Mouse (Mus musculus) heart, embryonic 11.5 days (tissue): Measurements from ENCODE around the gene Acvr2b. TPM values are rescaled to one million over a fixed set of nuclear protein-coding genes. Genes with fewer than 3 reads are reported as not detected.

Source experiments
- ATAC-seq: fragments of 200-750 bp; cut with Nextera tagmentation; replicated peaks from 2 replicates; pipeline ENCODE4 v1.8.0; 2017; ENCODE audit warnings: moderate library complexity; ENCODE audit not compliant: insufficient number of reproducible peaks, low FRiP score, low TSS enrichment
- H3K27ac ChIP-seq: fragments of 300-500 bp; sonication (generic); 2 replicates; pipeline ENCODE4 v1.5.1; 2014; ENCODE audit warnings: mild to moderate bottlenecking, low read depth, low read length
- H3K27me3 ChIP-seq: fragments of 300-500 bp; sonication (generic); 2 replicates; pipeline ENCODE4 v1.6.1; 2014; ENCODE audit warnings: mild to moderate bottlenecking, low read length, mixed read lengths; ENCODE audit not compliant: control insufficient read depth, insufficient read depth
- H3K36me3 ChIP-seq: fragments of 300-500 bp; sonication (generic); 2 replicates; pipeline ENCODE4 v1.6.1; 2014; ENCODE audit warnings: mild to moderate bottlenecking, low read length, moderate library complexity, mixed read lengths; ENCODE audit not compliant: control insufficient read depth, insufficient read depth
- H3K4me1 ChIP-seq: fragments of 300-500 bp; sonication (generic); 2 replicates; pipeline ENCODE4 v1.6.1; 2014; ENCODE audit warnings: low read length; ENCODE audit not compliant: control insufficient read depth, insufficient read depth
- H3K4me2 ChIP-seq: fragments of 300-500 bp; sonication (generic); 2 replicates; pipeline ENCODE4 v1.6.1; 2014; ENCODE audit warnings: mild to moderate bottlenecking, moderate library complexity
- H3K4me3 ChIP-seq: fragments of 300-500 bp; sonication (generic); 2 replicates; pipeline ENCODE4 v1.5.1; 2014; ENCODE audit warnings: low read depth, low read length
- H3K9ac ChIP-seq: fragments of 300-500 bp; sonication (generic); 2 replicates; pipeline ENCODE4 v1.6.1; 2014; ENCODE audit warnings: mild to moderate bottlenecking, low read depth, low read length, moderate library complexity
- H3K9me3 ChIP-seq: fragments of 300-500 bp; sonication (generic); replicated peaks from 2 replicates; pipeline ENCODE4 v1.6.1; 2016; ENCODE audit warnings: low read length; ENCODE audit not compliant: control insufficient read depth
- WGBS: fragments of 180-500 bp; shearing (Covaris S2); extraction: QIAGEN DNeasy Blood & Tissue Kit; methylation state at CpG from one replicate; pipeline ENCODE4 v1.1.7; 2014; ENCODE audit not compliant: insufficient replicate concordance; 5-methylcytosine and 5-hydroxymethylcytosine counted together
- polyA plus RNA-seq: library from polyadenylated mRNA; unstranded; fragments of >200 nt; fragmentation: Nextera tagmentation; extraction: Ambion mirVana; gene quantifications from 2 replicates; pipeline ENCODE4 v1.2.1, GENCODE M21; 2014

Acvr2b gene
- polyA plus RNA-seq, 1 experiment from 2014 or later: 29.1 TPM

DNA sequence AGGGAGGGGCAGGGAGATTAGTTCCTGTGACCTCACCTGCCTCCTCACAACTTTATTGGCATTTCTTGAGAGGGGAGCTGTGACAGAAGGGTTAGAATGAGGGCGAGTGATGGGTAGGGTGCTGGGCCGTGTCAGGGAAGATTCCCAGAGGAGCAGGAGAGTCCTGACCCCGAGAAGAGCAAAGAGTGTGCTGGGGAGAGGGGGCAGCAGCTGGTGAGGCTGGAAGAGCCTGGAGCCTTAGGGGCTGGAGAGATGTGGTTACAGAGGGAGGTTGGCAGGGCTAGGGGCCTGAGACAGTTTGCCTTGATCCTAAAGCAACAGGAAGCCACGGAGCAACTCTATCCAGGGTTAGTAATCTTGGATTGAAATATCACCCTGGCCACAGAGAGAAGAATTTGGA, 79.7 kb downstream of the Acvr2b start:
- peaks cover 8% of the 10 kb centered on the region; the same call in 1 of the 2 replicates for H3K27me3 ChIP-seq
- no peak overlapping the region for H3K27ac ChIP-seq
- no peak for ATAC-seq
- 73% methylated on average over 4 of the region's 4 CpGs for WGBS
- H3K4me3 ChIP-seq: no peak overlapping the region
- H3K4me1 ChIP-seq: peaks cover 15% of the 10 kb centered on the region; the same call in 1 of the 2 replicates
- 0 out of 2 replicates have a peak, but pooled peaks cover 3% of the 10 kb centered on the region for H3K36me3 ChIP-seq
- no peaks in the 10 kb centered on the region for H3K9me3 ChIP-seq
- H3K4me2 ChIP-seq: no peak overlapping the region
- no peak overlapping the region for H3K9ac ChIP-seq

DNA sequence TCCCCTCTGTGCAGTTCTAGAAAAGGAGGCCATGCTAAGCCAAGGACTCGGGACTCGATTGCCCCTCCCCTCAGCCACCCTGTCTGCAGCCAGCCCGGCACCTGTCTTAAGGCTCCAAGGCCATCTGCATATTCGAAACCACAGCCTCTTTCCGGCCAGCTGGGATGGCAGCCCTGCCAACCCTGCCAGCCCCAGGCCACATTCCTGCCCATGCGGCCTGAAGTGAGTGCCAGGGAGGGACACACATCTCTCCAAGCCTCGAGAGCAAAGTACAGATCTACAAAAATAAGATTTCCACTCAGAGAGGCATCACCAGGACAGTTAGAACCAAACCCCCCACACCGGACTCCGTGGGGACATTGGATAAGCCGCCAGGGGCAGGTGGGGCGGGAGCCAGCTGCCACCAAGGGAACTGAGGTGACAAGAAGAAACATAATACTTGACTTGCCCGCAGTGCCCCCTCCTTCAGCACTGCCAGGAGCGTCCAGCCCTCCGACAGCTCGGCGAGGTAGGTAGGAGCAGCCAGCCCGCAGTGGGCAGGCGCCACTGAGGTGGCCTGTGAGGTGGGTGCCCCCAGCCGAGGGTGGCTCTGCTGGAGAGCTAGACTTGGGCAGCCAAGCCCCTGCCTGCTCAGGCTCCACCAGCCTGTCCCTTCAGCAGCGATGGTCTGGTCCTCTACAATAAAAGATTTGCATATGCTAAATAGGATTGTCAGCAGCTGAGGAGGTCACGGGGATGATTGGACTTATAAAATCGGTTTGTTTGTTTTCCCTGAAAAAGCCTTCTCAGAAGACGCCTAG, 81.8 kb downstream of the Acvr2b start:
- Histone ChIP-seq H3K9ac (no peak overlapping the region), H3K4me3 (no peak overlapping the region), H3K9me3 (no peaks in the 10 kb centered on the region), H3K4me1 (peaks cover 9% of the 10 kb centered on the region; the same call in 1 of the 2 replicates), H3K27ac (no peak overlapping the region), H3K36me3 (peaks cover 3% of the 10 kb centered on the region; the same call in 1 of the 2 replicates), H3K4me2 (no peak overlapping the region), H3K27me3 (peaks cover 6% of the 10 kb centered on the region; the same call in 1 of the 2 replicates)
- ATAC-seq: no peak
- 56% methylated on average over 23 of the region's 23 CpGs for WGBS

DNA sequence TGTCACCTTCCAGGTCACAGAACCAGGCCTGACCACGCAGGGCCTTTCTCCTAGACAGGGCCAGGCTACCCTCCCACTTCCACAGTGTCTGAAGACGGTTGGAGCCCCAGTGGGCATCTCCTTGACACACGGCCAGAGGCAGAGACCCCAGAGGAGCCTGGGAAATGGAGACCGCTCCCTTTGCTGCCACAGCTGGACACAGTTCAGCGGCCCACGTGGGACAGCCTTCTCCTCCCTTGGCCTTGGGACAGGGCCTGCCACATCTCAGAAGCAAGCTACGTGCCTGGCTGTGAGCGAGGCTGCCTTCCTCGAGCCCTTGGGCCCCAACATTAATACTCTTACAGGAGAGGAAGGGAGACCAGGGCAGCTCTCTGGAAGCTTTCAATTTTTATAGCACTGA, 82.5 kb downstream of the Acvr2b start:
- no peak overlapping the region for H3K9ac ChIP-seq
- peaks cover 6% of the 10 kb centered on the region; the same call in 1 of the 2 replicates for H3K27me3 ChIP-seq
- no peak overlapping the region for H3K4me3 ChIP-seq
- H3K9me3 ChIP-seq: no peaks in the 10 kb centered on the region
- no peak overlapping the region for H3K4me2 ChIP-seq
- peaks cover 3% of the 10 kb centered on the region; the same call in 1 of the 2 replicates for H3K36me3 ChIP-seq
- no peak for ATAC-seq
- no peak overlapping the region for H3K27ac ChIP-seq
- H3K4me1 ChIP-seq: peaks cover 4% of the 10 kb centered on the region; the same call in 1 of the 2 replicates
- 72% methylated on average over 9 of the region's 9 CpGs for whole genome bisulfite sequencing

Other genes with a start within 250 kb of the Acvr2b start
- gene Acaa1b, start 245.0 kb upstream of the Acvr2b start, polyA plus RNA-seq: 0.50 TPM in 1 of 2 replicates, not detected in the other
- gene Gm47289, start 243.0 kb upstream of the Acvr2b start, polyA plus RNA-seq: not detected in 2 replicates
- not detected in 2 replicates for gene Slc22a13, start 193.0 kb upstream of the Acvr2b start, polyA plus RNA-seq
- 9.9 and 11.9 TPM in 2 replicates for gene Oxsr1, start 79.7 kb upstream of the Acvr2b start, polyA plus RNA-seq
- 72.5 and 81.2 TPM in 2 replicates for gene Acaa1a, start 62.4 kb upstream of the Acvr2b start, polyA plus RNA-seq
- 12.5 and 13.3 TPM in 2 replicates for gene Myd88, start 60.7 kb upstream of the Acvr2b start, polyA plus RNA-seq
- 2.2 and 2.4 TPM in 2 replicates for gene Xylb, start 44.7 kb upstream of the Acvr2b start, polyA plus RNA-seq
- not detected in 2 replicates for gene Slc22a14, start 36.6 kb upstream of the Acvr2b start, polyA plus RNA-seq
- gene Exog, start 42.8 kb downstream of the Acvr2b start, polyA plus RNA-seq: 19.4 and 20.2 TPM in 2 replicates
- 8.0 and 8.6 TPM in 2 replicates for gene Scn5a, start 176.9 kb downstream of the Acvr2b start, polyA plus RNA-seq